Mouse (Mus musculus): ENCODE results near the gene Shoc2. TPM values are rescaled to one million over a fixed set of nuclear protein-coding genes. Genes with fewer than 3 reads are reported as not detected.

The Shoc2 gene
- polyA plus RNA-seq, 1 experiment = 35.5 TPM

DNA sequence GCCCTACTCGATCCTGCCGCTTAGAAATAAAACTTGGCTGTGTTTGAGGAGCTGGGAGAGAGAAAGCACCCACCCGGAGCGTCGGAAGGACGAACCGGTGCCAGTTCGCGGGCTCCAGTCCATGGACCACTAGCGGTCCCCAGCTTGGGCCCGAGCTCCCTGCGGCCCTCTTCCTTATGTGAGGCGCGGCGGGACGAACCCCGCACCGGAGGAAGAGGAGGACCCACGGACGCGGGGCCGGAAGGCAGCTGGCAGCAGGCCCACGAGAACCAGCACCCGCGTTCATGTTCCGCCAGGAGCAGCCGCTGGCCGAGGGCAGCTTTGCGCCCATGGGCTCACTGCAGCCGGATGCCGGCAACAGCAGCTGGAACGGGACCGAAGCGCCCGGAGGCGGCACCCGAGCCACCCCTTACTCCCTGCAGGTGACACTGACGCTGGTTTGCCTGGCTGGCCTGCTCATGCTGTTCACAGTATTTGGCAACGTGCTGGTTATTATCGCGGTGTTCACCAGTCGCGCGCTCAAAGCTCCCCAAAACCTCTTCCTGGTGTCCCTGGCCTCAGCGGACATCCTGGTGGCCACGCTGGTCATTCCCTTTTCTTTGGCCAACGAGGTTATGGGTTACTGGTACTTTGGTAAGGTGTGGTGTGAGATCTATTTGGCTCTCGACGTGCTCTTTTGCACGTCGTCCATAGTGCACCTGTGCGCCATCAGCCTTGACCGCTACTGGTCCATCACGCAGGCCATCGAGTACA lies 102.0 kb downstream of the Shoc2 start:
- Histone ChIP-seq H3K4me1 (ENCODE audit: control insufficient read depth, insufficient read depth, low read length) (no peaks in the 10 kb centered on the region), H3K4me3 (ENCODE audit: insufficient read depth, low read length) (peak overlapping the region; percentile 18), H3K27ac (ENCODE audit: insufficient read depth, low read depth, low read length) (no peak overlapping the region)
- TF ChIP-seq CTCF (IDR thresholded peaks at IDR 0.05; ENCODE audit: low read depth, low read length) (no peak), POLR2A (IDR thresholded peaks at IDR 0.05; ENCODE audit: borderline replicate concordance, low read depth, low read length) (no peak)

DNA sequence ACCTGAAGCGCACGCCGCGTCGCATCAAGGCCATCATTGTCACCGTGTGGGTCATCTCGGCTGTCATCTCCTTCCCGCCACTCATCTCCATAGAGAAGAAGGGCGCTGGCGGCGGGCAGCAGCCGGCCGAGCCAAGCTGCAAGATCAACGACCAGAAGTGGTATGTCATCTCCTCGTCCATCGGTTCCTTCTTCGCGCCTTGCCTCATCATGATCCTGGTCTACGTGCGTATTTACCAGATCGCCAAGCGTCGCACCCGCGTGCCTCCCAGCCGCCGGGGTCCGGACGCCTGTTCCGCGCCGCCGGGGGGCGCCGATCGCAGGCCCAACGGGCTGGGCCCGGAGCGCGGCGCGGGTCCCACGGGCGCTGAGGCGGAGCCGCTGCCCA lies 102.6 kb downstream of the Shoc2 start:
- no peaks in the 10 kb centered on the region for H3K4me1 ChIP-seq (ENCODE audit: control insufficient read depth, insufficient read depth, low read length)
- no peak overlapping the region for H3K4me3 ChIP-seq (ENCODE audit: insufficient read depth, low read length)
- H3K27ac ChIP-seq (ENCODE audit: insufficient read depth, low read depth, low read length) = no peak overlapping the region
- TF ChIP-seq CTCF (IDR thresholded peaks at IDR 0.05; ENCODE audit: low read depth, low read length) (no peak), POLR2A (IDR thresholded peaks at IDR 0.05; ENCODE audit: borderline replicate concordance, low read depth, low read length) (no peak)

DNA sequence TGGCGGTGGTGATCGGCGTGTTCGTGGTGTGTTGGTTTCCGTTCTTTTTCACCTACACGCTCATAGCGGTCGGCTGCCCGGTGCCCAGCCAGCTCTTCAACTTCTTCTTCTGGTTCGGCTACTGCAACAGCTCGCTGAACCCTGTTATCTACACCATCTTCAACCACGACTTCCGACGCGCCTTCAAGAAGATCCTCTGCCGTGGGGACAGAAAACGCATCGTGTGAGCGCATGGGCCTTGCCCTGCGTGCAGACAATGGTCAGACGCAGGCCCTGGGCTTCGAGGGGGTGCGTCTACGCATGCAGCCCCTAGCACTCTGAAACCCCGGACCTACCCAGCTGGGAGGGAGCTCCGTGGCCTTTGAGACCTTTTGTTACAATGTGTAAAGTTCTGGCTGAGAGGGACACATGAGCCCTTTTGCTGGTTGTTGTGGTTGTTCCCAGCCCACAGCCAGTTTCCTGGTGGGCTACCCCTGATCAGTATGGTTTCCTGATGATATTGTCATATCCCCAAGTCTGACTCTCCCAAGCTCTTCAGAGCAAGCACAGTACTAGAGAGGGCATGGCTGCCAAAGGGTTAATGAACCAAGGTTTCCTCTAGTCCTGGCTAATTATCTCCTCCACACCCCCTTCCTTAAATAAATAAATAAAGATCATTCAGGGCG lies 103.4 kb downstream of the Shoc2 start:
- TF ChIP-seq CTCF (IDR thresholded peaks at IDR 0.05; ENCODE audit: low read depth, low read length) (no peak), POLR2A (IDR thresholded peaks at IDR 0.05; ENCODE audit: borderline replicate concordance, low read depth, low read length) (no peak)
- Histone ChIP-seq H3K27ac (ENCODE audit: insufficient read depth, low read depth, low read length) (no peak overlapping the region), H3K4me3 (ENCODE audit: insufficient read depth, low read length) (0 out of 2 replicates have a peak overlapping the region, but pooled peaks have one; percentile 14), H3K4me1 (ENCODE audit: control insufficient read depth, insufficient read depth, low read length) (no peaks in the 10 kb centered on the region)

DNA sequence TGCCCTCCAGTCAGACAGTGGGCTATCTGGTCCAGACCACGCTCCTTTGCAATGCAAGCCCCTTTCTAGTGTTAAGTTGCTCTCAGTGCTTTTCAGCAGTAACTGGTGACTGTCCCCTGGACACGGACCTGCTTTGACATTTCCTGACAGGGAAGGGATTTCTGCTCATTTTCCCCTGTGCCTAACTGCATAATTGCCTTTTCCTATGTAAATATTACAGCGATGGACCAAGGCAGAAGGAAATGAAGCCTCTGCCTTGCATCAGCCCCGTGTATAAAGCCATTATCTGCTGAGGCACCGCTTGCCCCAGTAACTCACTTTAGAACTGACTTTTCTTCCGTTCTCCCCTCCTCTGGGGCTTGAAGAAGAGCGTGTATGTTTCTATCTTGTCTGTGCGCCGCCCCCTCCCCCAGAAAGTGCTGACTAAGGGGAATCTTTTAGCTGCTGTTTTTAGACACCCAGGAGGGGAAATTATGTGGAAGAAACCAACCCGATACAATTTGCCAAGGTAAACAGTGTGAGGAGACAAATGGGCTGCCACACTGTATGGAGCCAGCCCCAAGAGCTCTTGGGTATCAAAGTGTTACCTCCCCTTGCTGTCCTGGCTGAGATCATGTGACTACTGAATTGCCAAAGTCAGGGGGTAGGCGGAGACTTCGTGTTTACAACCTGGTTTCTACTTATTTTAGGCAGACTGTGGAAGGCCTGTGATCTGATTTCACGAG lies 104.2 kb downstream of the Shoc2 start:
- Histone ChIP-seq H3K4me1 (ENCODE audit: control insufficient read depth, insufficient read depth, low read length) (no peaks in the 10 kb centered on the region), H3K27ac (ENCODE audit: insufficient read depth, low read depth, low read length) (no peak overlapping the region), H3K4me3 (ENCODE audit: insufficient read depth, low read length) (no peak overlapping the region)
- no peak for TF ChIP-seq CTCF (IDR thresholded peaks at IDR 0.05; ENCODE audit: low read depth, low read length)
- no peak for TF ChIP-seq POLR2A (IDR thresholded peaks at IDR 0.05; ENCODE audit: borderline replicate concordance, low read depth, low read length)

DNA sequence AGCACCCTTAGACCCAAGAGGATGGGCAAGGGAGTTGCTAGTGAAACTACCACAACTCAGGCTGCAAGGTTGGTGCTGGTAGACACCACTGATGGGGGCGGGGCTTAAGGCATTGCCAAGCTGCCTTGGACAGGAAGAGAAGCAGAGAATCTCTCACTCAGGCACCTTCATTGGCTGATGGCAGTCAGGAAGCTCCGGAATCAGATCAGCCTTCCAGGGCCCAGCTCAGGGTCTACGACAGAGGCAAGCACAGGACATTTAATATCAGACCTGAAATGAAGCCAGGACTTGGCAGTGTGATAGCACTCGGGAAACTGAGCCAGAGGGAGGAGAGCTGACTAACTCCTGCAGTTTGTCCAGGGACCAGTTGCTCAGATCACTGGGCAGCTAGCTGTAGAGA lies 107.5 kb downstream of the Shoc2 start:
- Histone ChIP-seq H3K4me3 (ENCODE audit: insufficient read depth, low read length) (no peak overlapping the region), H3K27ac (ENCODE audit: insufficient read depth, low read depth, low read length) (no peak overlapping the region), H3K4me1 (ENCODE audit: control insufficient read depth, insufficient read depth, low read length) (no peaks in the 10 kb centered on the region)
- TF ChIP-seq CTCF (IDR thresholded peaks at IDR 0.05; ENCODE audit: low read depth, low read length) (no peak), POLR2A (IDR thresholded peaks at IDR 0.05; ENCODE audit: borderline replicate concordance, low read depth, low read length) (no peak)

DNA sequence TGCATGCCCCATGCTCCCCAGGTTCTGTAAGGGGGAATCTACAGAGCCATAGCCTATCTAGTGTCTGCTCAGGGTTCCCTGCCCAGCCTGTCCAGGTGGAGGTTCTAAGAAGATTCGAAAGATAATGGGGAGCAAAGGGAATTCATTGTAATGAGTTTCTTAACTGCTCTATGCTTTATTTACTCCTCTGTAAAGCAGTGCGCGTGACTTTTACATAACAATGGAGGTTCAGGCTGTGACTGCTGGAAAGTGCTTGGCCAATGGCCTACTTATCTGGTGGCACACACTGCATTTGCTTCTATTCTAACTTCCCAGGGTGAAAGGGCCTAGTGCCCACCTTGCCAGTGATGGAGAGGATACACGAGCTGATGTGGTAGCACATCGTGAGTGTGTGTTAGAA lies 111.7 kb downstream of the Shoc2 start:
- Histone ChIP-seq H3K4me1 (ENCODE audit: control insufficient read depth, insufficient read depth, low read length) (no peaks in the 10 kb centered on the region), H3K4me3 (ENCODE audit: insufficient read depth, low read length) (no peak overlapping the region), H3K27ac (ENCODE audit: insufficient read depth, low read depth, low read length) (no peak overlapping the region)
- no peak for TF ChIP-seq CTCF (IDR thresholded peaks at IDR 0.05; ENCODE audit: low read depth, low read length)
- TF ChIP-seq POLR2A (IDR thresholded peaks at IDR 0.05; ENCODE audit: borderline replicate concordance, low read depth, low read length) = no peak

DNA sequence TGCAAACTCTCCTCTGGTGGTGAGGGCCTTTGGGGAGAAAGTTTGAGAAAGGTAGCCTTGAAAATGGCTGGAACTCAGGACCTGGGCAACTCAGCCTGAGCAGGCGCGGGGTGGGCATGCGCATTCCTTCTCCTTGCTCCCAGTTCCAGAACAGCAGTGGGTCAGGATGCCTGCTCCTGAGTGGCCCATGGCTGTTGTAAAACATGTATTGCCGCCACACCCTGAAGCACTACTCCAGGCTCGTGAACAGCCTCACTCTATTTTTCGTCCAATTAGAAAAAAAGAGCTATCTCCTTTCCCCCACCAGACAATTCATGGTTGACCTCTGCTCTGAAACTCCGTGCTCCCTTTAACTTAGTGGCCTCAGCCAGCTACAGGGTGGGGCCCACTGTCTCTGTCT lies 124.3 kb downstream of the Shoc2 start:
- Histone ChIP-seq H3K4me3 (ENCODE audit: insufficient read depth, low read length) (no peak overlapping the region), H3K4me1 (ENCODE audit: control insufficient read depth, insufficient read depth, low read length) (no peaks in the 10 kb centered on the region), H3K27ac (ENCODE audit: insufficient read depth, low read depth, low read length) (no peak overlapping the region)
- no peak for TF ChIP-seq CTCF (IDR thresholded peaks at IDR 0.05; ENCODE audit: low read depth, low read length)
- no peak for TF ChIP-seq POLR2A (IDR thresholded peaks at IDR 0.05; ENCODE audit: borderline replicate concordance, low read depth, low read length)

DNA sequence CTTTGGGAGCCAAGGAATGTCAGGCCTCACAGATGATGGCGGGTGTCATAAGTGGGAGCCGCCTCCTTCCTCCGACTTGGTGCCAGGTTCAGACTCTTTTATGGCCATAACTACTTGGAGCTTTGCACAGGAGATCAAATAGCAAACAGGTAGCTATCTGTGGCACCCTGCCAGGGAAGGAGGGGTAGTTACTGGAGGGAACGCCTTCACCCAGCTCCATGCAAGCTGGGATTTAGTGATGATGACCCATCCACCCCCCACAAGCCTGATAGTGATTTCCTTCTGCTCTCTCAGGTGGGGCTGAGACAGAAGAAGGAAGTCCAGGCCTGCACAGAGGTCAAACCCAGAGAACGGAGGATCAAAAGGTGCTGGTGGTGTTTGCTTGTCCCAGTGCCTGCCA lies 126.4 kb downstream of the Shoc2 start:
- no peak overlapping the region for H3K27ac ChIP-seq (ENCODE audit: insufficient read depth, low read depth, low read length)
- no peak for TF ChIP-seq CTCF (IDR thresholded peaks at IDR 0.05; ENCODE audit: low read depth, low read length)
- TF ChIP-seq POLR2A (IDR thresholded peaks at IDR 0.05; ENCODE audit: borderline replicate concordance, low read depth, low read length) = no peak
- H3K4me1 ChIP-seq (ENCODE audit: control insufficient read depth, insufficient read depth, low read length) = no peaks in the 10 kb centered on the region
- no peak overlapping the region for H3K4me3 ChIP-seq (ENCODE audit: insufficient read depth, low read length)

DNA sequence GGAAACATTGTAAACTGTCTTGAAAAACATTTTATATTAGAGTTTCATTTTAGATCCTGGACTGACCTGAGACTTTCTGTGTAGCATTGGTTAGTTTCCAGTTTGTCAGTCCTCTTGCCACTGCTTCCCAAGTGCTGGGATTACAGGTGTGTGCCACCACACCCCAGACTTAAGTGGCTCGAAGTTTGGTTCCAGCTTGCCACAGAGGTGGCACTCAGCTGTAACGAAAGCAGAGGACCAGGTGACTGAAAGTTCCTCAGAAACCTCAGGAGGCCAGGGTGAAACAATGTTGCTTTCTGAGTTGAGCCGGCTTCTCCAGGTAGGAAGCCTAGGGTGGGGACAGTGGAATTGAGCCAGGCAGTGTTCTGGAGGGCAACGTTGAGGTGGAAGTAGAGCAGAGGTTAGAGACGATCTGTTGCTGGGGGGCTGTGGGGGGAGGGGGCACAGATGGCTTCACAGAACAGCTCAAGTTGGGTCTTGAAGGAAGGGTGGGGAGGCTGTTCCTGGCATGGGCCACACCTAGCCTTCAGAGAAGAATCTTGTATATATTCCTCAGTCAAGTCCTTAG lies 128.2 kb downstream of the Shoc2 start:
- Histone ChIP-seq H3K4me3 (ENCODE audit: insufficient read depth, low read length) (no peak overlapping the region), H3K27ac (ENCODE audit: insufficient read depth, low read depth, low read length) (no peak overlapping the region), H3K4me1 (ENCODE audit: control insufficient read depth, insufficient read depth, low read length) (no peaks in the 10 kb centered on the region)
- TF ChIP-seq POLR2A (IDR thresholded peaks at IDR 0.05; ENCODE audit: borderline replicate concordance, low read depth, low read length) (no peak), CTCF (IDR thresholded peaks at IDR 0.05; ENCODE audit: low read depth, low read length) (no peak)

Measured in bone marrow macrophage, adult 2 months (primary cell).